Mouse (Mus musculus) embryo, embryonic 9.5 days (tissue): ENCODE measurements around the gene Jak2.

Experiments
- DNase-seq: peaks from one replicate; pipeline ENCODE4 v3.0.0-alpha.2; 2017; ENCODE audit errors: extremely low spot score

Jak2 gene

DNA sequence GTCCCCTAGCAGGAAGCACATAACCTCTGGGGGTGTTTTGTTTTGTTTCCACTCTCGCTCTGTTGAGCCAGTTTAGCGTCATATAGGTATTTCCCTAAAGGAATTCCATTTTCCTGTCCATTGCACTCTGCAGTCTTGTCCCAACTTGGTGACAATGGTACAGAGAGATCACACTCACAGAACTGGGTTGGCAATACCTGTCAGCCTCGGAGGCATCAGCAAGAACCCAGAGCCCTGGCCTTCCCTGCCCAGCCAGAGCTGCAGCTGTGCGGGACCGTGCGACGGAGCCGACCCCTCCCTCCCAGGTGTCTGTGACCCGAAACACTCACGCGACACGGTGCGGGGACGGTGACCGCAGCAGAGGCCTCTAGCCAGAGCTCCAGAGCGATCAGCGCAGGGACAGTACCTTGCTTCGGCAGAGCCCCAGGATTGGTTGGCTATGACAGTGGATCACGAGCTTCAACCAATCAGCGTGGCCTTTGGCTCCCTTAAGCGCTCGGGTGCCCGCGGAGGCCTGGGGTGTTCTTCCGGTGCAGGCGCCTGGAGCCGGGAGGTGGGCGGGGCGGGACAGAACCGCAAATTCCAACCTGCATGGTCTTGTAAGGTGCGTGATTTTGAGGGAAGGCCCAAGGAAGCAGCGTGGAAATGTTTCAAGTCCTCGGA lies 110.0 kb downstream of the Jak2 start:
- peak; percentile 84 for DNase-seq

DNA sequence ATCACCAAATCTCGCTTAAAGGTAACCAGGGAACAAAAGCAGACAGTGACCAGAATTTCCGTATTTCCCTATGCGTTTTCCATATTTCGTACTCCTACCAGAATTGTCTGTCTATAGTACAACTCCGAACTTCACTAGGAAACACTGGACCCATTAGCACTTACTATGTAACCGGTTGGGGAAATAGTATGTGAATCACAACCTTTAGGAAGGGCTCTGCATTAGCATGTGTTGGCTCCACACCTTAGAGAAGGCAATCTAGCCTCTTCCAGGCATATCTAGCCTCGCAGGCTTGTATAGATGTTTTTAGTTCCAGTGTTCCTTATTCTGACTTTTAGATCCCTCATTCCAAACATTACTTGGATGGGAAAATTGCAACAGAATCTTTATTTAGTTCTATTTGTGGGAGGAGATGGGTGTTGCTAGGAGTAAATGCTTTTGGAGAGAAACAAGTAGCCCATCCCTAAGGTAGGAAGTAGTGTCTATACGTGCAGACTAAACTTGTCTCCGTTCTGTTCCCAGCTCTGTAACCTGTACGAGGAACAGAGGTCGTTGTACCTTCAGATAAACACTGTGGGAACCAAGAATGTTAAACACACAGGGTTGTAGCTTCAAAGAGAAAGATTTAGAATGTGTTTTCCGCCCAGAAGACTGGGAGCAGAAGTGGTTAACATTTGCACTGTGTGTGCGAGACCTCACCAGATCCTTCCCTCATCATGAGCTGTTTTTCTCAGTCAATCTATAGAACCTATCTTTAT lies 110.7 kb downstream of the Jak2 start:
- no peak for DNase-seq
